Mouse (Mus musculus) kidney, postnatal 10 days (tissue): ENCODE measurements around the gene Tcp11l2.

Experiments
- DNase-seq: peaks from one replicate; pipeline ENCODE4 v3.0.0; 2021; ENCODE audit warnings: mixed read lengths

The Tcp11l2 gene

GRCm38 (mm10) chr10:84608361-84608760, 31.9 kb downstream of the Tcp11l2 start:
- DNase-seq = no peak

DNA sequence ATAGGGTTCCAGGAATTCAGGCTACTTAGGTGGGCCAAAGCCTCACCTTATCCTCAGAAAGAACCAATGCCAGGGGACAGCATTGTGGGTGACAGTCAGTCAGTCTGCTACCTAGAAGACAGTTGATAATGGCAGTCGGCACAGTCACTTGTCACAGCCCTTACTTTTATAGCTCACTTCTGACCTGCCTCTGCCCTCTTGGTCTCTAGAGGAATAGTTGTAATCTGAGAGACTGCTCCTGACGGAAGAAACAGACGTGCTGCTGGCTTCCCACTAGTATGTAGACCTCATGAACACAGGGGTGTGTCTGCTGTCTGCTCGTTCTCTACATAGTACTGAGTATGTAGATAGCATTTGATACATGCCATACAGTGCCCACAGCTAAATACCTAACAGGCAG, 33.9 kb downstream of the Tcp11l2 start:
- DNase-seq = no peak

GRCm38 (mm10) chr10:84610783-84611182, 34.4 kb downstream of the Tcp11l2 start:
- DNase-seq = no peak

DNA sequence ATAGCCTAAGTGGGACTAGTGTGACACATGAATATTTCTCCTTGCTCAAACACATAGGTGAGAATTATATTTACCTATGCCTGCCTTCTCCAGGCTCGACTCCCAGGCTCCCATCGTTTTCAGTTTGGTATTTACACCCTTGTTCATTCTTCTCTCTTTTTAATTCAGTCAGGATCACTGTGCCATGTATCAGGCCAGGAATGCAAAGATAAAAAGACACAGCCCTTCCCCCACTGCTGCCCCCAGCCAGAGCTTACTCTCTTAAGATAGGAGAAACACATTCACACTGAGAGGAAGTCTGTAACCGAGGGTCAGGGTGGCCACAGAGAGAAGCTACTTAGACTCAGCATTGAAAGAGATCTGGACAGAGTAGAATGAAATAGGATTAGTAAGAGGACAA, 35.2 kb downstream of the Tcp11l2 start:
- no peak for DNase-seq

DNA sequence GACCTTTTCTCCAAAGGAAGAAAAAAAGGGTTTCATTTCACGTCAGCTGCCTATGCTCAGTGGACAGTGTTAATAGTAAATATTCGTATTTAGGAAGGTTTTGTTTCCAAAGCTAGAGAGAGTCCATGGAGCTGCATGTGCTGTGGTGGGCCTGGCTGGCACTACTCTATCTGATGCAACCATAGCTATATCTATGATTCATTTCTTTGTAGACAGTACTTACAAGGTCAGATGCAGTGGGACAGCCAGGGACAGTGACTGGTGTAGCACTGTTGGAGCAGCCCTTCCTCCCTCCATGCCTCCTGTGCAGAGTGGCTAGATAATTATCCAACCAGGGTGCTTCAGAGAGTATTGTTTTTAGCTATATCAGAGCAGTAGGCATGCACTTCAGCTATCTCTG, 35.9 kb downstream of the Tcp11l2 start:
- DNase-seq = no peak

GRCm38 (mm10) chr10:84613366-84613765, 36.9 kb downstream of the Tcp11l2 start:
- DNase-seq = no peak

DNA sequence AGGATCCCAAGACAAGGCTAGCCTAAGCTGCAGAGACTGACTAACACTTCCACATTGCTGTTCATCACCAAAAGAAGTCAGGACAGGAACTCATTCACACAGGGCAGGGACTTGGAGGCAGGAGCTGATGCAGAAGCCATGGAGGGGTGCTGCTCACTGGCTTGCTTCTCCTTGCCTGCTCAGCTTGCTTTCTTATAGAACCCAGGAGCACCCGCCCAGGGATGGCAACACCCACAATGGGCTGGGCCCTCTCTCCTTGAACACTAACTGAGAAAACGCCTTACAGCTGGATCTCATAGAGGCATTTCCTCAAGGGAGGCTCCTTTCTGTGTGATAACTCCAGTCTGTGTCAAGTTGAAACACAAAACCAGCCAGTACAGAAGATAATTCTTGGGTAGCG, 38.6 kb downstream of the Tcp11l2 start:
- no peak for DNase-seq

DNA sequence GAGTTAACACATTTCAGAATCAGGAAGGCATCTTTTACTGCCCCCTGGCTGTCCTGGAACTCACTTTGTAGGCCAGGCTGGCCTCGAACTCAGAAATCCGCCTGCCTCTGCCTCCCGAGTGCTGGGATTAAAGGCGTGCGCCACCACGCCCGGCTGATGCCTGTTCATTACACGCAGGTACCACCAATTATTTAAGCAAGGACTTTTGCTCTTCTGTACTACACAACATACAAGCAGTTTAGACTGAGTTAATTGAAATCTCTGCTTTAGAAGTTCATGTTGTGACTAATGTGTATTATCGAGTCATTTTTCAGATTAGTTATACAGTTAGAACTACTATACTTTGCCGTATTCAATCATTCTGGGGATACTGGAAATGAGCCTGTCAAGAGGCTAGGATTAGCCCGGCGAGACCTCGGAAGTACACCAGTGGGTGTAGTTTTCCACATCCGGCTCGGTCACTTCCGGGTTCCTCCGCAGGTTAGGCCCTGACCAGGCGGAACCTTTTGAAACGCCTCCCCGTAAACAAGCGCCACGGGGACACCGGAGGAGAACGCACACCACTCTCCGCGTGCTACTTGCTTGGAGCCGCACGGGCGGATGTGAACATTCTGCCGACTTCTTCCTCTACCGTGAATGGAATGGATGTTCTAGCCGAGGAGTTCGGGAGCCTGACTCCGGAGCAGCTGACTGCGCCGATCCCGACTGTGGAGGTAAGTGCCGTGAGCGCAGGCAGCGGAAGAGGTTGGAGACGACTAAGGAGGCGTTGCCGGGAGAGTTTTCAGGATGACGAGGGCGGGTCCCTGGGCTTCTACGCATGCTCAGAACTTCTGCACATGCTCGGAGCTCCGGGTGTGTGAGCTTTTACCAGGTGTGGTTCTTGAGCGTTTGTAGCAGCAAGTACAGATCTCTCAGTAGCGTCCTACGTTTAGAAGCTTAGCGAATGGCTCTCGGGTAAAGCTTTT, 45.7 kb downstream of the Tcp11l2 start, which contains the start of gene Polr3b:
TSS of gene Polr3b (plus strand) at position 467 of the 965 bp plus-strand sequence.
- DNase-seq = peak; percentile 96

- DNase-seq = peak; percentile 56
These were observed 54.8 kb downstream of the Tcp11l2 start for GRCm38 (mm10) chr10:84631182-84631581.

GRCm38 (mm10) chr10:84632005-84632404, 55.6 kb downstream of the Tcp11l2 start:
- no peak for DNase-seq

GRCm38 (mm10) chr10:84636656-84637055, 60.2 kb downstream of the Tcp11l2 start:
- DNase-seq = no peak

DNA sequence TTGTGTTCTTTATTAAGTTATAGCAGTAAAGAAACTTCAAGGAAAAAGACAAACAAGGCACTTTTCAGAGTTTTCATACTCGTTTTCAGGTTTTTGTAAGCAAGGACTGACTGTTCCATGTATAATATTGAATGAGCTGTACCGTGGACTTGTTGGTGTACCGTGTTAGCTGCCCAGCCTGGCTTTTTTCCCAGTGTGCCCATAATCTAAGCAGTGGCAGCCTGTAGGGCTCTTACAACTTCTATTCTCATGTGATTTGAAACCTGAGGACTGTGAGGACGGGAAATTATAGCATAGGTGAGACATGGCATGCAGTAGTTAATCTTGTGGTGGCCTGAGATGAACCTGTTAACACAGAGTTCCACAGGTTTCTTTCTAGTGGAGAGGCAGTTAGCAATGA, 62.0 kb downstream of the Tcp11l2 start:
- DNase-seq = no peak

GRCm38 (mm10) chr10:84639525-84640287, 63.3 kb downstream of the Tcp11l2 start:
- no peak for DNase-seq

GRCm38 (mm10) chr10:84640861-84641260, 64.4 kb downstream of the Tcp11l2 start:
- DNase-seq = no peak

- no peak for DNase-seq
These were observed 65.2 kb downstream of the Tcp11l2 start for GRCm38 (mm10) chr10:84641576-84641975.

- DNase-seq = no peak
These were observed 69.5 kb downstream of the Tcp11l2 start for GRCm38 (mm10) chr10:84645940-84646339.

DNA sequence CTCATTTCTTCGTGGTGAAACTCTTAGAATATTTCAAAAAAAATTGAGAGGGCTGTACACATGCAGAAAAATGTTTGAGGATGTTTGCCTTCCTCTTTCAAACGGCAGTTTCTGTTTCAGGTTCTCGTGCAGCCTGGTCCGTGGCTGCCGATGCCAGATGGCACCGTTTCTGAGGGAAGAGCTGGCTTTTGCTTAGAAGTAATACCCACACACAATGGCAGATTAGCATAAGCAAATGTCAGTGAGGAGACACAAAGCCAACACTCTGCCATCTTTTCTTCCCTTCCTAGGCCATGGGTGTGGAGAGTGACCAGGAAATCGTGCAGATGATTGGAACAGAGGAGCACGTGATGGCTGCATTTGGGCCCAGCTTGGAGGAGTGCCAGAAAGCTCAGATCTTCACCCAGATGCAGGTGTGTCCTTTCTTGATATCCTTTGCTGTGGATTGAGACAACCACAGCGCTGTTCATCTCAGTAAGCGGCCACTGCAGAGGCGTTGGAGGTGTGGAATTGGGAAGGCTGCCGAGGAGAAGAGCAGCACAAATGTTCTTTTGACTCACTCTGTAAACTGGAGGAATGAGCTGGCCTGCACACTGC, 70.2 kb downstream of the Tcp11l2 start:
- no peak for DNase-seq

DNA sequence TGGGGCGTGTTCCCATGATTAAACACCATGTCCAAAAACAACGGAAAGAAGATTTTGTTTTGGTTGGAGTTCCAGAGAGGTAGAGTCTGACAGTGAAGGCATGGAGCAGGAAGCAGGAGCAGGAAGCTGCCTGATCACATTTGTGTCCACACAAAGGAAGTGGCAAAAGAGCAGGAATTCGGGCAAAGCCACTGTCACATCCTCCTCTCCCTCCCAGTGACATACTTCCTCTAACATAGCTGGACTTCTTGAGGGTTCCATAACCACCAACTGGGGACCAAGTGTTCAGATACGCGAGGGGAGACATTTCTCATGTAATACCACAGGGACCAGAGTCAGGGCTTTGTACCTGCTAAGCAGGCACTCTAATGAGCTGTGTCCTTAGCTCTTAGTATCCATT, 70.8 kb downstream of the Tcp11l2 start:
- no peak for DNase-seq

- DNase-seq = no peak
These were observed 72.5 kb downstream of the Tcp11l2 start for GRCm38 (mm10) chr10:84648911-84649310.

- DNase-seq = no peak
These were observed 77.6 kb downstream of the Tcp11l2 start for GRCm38 (mm10) chr10:84654029-84654428.

GRCm38 (mm10) chr10:84654731-84655130, 78.3 kb downstream of the Tcp11l2 start:
- DNase-seq = no peak

DNA sequence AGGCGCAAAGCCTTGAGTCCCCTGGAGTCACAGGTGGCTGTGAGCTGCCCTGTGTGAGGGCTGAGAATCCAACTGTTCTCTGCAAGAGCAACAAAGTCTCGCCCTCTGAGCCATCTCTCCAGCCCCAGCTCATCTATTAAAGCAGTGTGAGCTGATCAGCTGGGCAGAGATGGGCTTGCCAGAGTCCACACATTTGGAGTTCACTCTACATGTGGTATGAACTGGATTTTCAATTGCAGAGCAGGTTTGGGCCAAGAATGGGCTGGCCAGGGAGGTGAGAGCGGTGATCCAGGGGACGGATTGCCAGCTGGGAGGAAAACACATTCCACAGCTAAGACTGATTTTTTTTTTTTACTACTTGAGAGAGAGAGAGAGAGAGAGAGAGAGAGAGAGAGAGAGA, 80.2 kb downstream of the Tcp11l2 start:
- DNase-seq = peak; percentile 40

GRCm38 (mm10) chr10:84657437-84658087, 81.1 kb downstream of the Tcp11l2 start:
- DNase-seq = no peak
